Mouse (Mus musculus) G1E (cell line): Measurements from ENCODE around the gene Slc17a4.

Source experiments
- CTCF ChIP-seq: IDR thresholded peaks from 2 replicates; pipeline ENCODE4 v1.5.1; 2012; ENCODE audit warnings: low read depth, low read length, inconsistent platforms, mixed read lengths
- GATA1 ChIP-seq: IDR thresholded peaks from 2 replicates; pipeline ENCODE4 v1.6.1; 2012; ENCODE audit warnings: borderline replicate concordance, low read length, inconsistent platforms, mixed read lengths
- POLR2AphosphoS5 ChIP-seq: IDR thresholded peaks from 2 replicates; pipeline ENCODE4 v1.6.1; 2012; ENCODE audit warnings: low read depth, low read length, inconsistent platforms; ENCODE audit not compliant: insufficient replicate concordance
- TAL1 ChIP-seq: conservative IDR thresholded peaks from 2 replicates; pipeline ENCODE4 v1.6.1; 2012; ENCODE audit warnings: low read depth, low read length, inconsistent platforms, mixed read lengths

DNA sequence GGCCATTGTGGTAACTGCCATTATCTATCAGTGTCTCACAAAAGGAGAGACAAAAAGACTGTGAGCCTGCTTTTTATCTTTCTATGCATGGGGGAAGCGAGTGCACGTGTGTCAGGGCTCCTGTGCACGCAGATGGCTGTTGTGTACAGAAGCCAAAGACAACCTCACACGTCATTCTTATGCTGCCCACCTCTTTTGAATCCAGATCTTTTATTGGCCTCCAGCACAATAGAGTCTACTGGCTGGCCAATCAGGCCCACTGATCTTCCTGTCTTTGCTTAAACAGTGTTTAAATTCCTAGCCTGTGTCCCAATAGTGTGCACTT is 21.6 kb downstream of the Slc17a4 start:
- TF ChIP-seq CTCF (no peak), TAL1 (no peak), POLR2AphosphoS5 (no peak), GATA1 (no peak)
